Mouse (Mus musculus) forebrain, embryonic 12.5 days (tissue): Measurements from ENCODE around the gene Gm7075. TPM values are rescaled to one million over a fixed set of nuclear protein-coding genes. Genes with fewer than 3 reads are reported as not detected.
"Not testable (repeated sequence)": the region's sequence is repeated elsewhere in the genome, so short reads cannot be mapped to it uniquely, and the experiment has no call there.

Experiments used
- ATAC-seq: fragments of 200-750 bp; cut with Nextera tagmentation; 2 replicates; pipeline ENCODE4 v1.8.0; 2017; ENCODE audit warnings: moderate TSS enrichment; ENCODE audit not compliant: low FRiP score
- H3K27ac ChIP-seq: fragments of 300-500 bp; sonication (generic); 2 replicates; pipeline ENCODE4 v1.5.1; 2016; ENCODE audit warnings: mild to moderate bottlenecking
- H3K27me3 ChIP-seq: fragments of 300-500 bp; sonication (generic); 2 replicates; pipeline ENCODE4 v1.6.1; 2016; ENCODE audit warnings: mild to moderate bottlenecking
- H3K36me3 ChIP-seq: fragments of 300-500 bp; sonication (generic); replicated peaks from 2 replicates; pipeline ENCODE4 v1.6.1; 2016; ENCODE audit warnings: mild to moderate bottlenecking
- H3K4me1 ChIP-seq: fragments of 300-500 bp; sonication (generic); 2 replicates; pipeline ENCODE4 v1.6.1; 2016
- H3K4me2 ChIP-seq: fragments of 300-500 bp; sonication (generic); 2 replicates; pipeline ENCODE4 v1.6.1; 2016; ENCODE audit warnings: mild to moderate bottlenecking, moderate library complexity
- H3K4me3 ChIP-seq: fragments of 300-500 bp; sonication (generic); replicated peaks from 2 replicates; pipeline ENCODE4 v1.5.1; 2016; ENCODE audit warnings: mild to moderate bottlenecking
- H3K9ac ChIP-seq: fragments of 300-500 bp; sonication (generic); 2 replicates; pipeline ENCODE4 v1.6.1; 2016; ENCODE audit warnings: mild to moderate bottlenecking
- H3K9me3 ChIP-seq: fragments of 300-500 bp; sonication (generic); 2 replicates; pipeline ENCODE4 v1.6.1; 2016
- WGBS: fragments of 180-500 bp; shearing (Covaris S2); methylation state at CpG from one replicate; pipeline ENCODE4 v1.1.7; 2016; 5-methylcytosine and 5-hydroxymethylcytosine counted together
- polyA plus RNA-seq: library from polyadenylated mRNA; unstranded; fragments of >200 nt; fragmentation: Nextera tagmentation; extraction: Ambion mirVana; gene quantifications from 2 replicates; pipeline ENCODE4 v1.2.1, GENCODE M21; 2016

Gm7075 gene
- not detected in 2 replicates for polyA plus RNA-seq

GRCm38 (mm10) chr10:63421739-63422735 lies at the start of gene Gm7075:
TSS of gene Gm7075 (minus strand) at chr10:63421789.
- no peak within 1 kb of the TSS for H3K27ac ChIP-seq
- H3K4me2 ChIP-seq, result no peak within 1 kb of the TSS
- no peaks in the 10 kb centered on the region for H3K27me3 ChIP-seq
- no peaks in the 10 kb centered on the region for H3K4me1 ChIP-seq
- WGBS, result 88% methylated on average over 18 of the region's 18 CpGs
- no peak within 1 kb of the TSS for H3K4me3 ChIP-seq
- H3K9ac ChIP-seq, result no peak within 1 kb of the TSS
- ATAC-seq, result no peak
- H3K9me3 ChIP-seq, result no peaks in the 10 kb centered on the region
- H3K36me3 ChIP-seq, result no peaks in the 10 kb centered on the region

- Histone ChIP-seq H3K36me3 (no peaks in the 10 kb centered on the region), H3K27ac (no peak overlapping the region), H3K9me3 (no peaks in the 10 kb centered on the region), H3K4me3 (no peak overlapping the region), H3K27me3 (peaks cover 5% of the 10 kb centered on the region; the same call in 1 of the 2 replicates), H3K4me2 (no peak overlapping the region), H3K9ac (no peak overlapping the region), H3K4me1 (peaks cover 7% of the 10 kb centered on the region)
- 74% methylated on average over 5 of the region's 5 CpGs for WGBS
- ATAC-seq, result no peak
Observed at GRCm38 (mm10) chr10:63460935-63461334, 39.3 kb upstream of the Gm7075 start.

DNA sequence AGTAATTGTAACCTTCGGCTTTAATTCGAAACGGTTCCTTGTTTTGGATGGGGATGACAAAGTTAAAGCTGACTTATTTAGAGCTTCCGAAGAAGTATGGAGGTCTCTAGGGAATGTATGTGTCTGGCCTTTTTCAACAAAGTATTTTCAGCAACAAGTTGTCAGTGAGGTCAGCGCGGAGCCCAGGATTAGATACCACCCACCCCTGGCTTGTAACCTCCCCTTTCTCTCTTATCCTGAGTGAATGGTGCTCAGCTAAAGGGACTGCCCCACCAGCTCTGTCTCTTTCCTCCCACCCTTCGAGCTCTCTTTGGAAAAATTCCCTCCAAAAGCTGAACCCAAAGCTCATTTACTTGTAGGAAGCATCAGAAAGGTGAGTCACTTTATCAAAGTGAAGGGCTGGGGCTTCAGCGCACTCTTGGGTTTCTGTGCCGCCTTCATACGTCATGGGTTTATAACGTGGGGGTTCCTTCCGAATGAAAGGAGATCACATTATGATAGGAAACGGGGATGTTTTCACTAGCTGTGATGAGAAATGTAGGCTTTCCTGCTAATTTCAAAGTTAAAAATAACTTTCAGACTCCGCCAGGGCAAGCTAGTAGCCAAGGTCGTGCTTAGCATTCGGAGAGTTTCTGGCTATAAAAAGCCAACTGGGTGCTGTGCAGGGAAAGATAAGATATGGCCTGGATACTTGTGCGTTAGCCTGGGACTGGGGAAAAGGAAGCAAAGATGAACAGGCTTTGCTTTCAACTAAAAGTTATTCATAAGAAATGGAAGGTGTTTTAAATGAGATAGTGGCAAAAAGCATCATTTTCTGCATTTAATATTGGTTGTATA lies 35.9 kb upstream of the Gm7075 start:
- H3K9me3 ChIP-seq, result no peaks in the 10 kb centered on the region
- no peak overlapping the region for H3K9ac ChIP-seq
- H3K4me1 ChIP-seq, result peaks cover 15% of the 10 kb centered on the region
- H3K36me3 ChIP-seq, result no peaks in the 10 kb centered on the region
- WGBS, result 89% methylated on average over 17 of the region's 17 CpGs
- peaks cover 5% of the 10 kb centered on the region; the same call in 1 of the 2 replicates for H3K27me3 ChIP-seq
- ATAC-seq, result no peak
- H3K4me3 ChIP-seq, result no peak overlapping the region
- H3K4me2 ChIP-seq, result no peak overlapping the region
- H3K27ac ChIP-seq, result no peak overlapping the region

DNA sequence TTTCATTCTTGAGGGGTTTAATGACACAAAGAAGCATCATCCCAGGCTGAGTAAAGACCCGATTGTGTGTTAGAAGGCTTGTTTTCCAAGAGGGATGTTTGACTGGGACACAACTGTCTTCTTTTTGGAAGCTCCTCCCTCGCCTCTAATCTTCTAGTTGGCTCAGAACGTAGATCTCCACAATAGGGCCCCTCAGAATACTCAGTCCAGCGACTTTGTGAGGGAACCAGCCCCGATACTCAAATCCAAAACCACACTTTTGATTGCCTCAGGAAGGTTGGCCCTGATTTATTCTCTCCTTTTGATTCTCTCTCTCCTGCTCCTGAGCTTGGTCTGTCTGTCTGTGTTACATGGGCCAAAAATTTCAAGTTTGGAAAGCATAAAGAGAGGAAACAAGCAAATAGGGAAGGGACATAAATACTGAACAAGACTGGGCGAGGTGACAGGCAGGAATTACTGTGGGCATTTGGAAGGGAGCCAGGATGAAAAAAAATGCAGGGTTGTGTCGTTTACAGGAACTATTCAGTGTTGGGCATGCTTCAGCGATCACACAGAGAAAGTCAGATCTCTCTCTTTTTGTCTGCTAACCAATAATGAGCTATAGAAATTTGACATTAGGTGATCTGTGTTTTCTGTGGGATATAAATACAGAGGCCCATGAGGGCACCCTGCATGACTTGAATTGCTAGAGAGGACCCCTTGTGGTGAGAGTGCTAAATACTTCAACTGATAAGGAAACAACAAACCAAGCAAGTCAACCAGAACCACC lies 33.7 kb upstream of the Gm7075 start:
- WGBS, result 33% methylated on average over 8 of the region's 8 CpGs

DNA sequence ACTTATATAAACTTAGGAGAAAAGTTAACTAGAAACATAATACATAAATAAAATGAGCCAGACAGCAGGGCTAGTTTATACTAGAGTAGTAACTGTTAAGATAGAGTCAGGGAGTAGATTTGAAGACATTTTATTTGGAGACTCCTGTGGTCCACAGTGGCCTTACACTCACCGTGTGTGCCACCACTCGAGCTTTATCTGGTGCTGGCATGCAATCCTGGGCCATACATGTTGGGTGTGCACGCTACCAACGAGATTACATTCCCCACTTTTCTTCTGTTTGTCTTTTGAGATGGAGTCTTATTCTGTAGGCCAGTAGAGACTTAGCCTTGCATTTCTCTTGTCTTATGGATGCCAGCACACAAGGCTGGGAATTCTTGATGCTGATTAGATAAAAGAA lies 32.3 kb upstream of the Gm7075 start:
- Histone ChIP-seq H3K4me2 (no peak overlapping the region), H3K4me3 (no peak overlapping the region), H3K36me3 (no peaks in the 10 kb centered on the region), H3K9ac (no peak overlapping the region), H3K27me3 (peaks cover 5% of the 10 kb centered on the region; the same call in 1 of the 2 replicates), H3K4me1 (peaks cover 15% of the 10 kb centered on the region), H3K9me3 (no peaks in the 10 kb centered on the region), H3K27ac (no peak overlapping the region)
- ATAC-seq, result no peak
- WGBS, result 93% methylated on average over 4 of the region's 4 CpGs

More for the DNA sequence above, 33.7 kb upstream of the Gm7075 start:
- peak overlapping the region; percentile 46; the same call in 1 of the 2 replicates for H3K27ac ChIP-seq
- peaks cover 5% of the 10 kb centered on the region; the same call in 1 of the 2 replicates for H3K27me3 ChIP-seq
- no peaks in the 10 kb centered on the region for H3K9me3 ChIP-seq
- H3K9ac ChIP-seq, result no peak overlapping the region
- 0 out of 2 replicates have a peak overlapping the region, but pooled peaks have one; percentile 13 for H3K4me2 ChIP-seq
- H3K4me1 ChIP-seq, result peaks cover 15% of the 10 kb centered on the region
- H3K36me3 ChIP-seq, result no peaks in the 10 kb centered on the region
- H3K4me3 ChIP-seq, result no peak overlapping the region
- ATAC-seq, result peak; percentile 46; the same call in 1 of the 2 replicates

DNA sequence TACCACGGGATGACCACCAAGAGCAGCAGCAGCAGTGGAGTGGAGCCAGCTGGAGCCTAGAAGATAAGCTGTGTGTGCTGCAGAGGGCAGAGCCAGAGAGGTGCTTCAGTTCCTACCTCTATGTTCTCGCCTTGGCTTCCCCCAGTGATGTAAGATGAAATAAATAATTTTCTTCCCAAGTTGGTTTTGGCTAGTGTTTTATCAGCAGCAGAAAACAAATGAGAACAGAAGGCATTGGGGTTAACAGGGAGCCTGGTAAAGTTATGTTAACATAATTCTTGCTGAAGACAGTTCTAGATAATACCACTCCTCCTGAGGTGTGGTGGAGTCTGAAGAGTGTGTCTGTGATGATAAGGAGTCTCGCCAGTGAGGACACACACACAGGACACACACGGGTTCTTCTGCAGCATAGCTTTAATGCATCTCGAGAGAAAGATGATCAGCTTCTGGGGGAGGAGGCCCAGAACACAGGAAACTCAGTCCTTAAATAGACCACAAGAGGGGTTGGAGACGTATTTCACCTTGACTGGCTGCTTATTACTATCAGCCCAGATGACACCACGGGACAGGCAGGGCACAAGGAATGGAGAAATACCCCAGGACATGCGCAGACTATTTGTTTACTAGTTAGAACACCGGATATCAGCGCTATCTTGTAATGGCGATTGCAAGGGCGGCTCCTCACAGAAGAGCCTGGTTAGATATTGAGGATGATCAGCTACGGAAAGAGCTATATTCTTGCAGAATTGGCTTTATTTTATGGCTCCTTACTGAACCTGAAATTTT lies 23.2 kb upstream of the Gm7075 start:
- not testable (repeated sequence) for H3K27ac ChIP-seq, H3K9ac ChIP-seq, H3K9me3 ChIP-seq, H3K27me3 ChIP-seq, H3K4me3 ChIP-seq, H3K4me2 ChIP-seq, ATAC-seq, H3K4me1 ChIP-seq, H3K36me3 ChIP-seq
- 91% methylated on average over 13 of the region's 13 CpGs for WGBS

DNA sequence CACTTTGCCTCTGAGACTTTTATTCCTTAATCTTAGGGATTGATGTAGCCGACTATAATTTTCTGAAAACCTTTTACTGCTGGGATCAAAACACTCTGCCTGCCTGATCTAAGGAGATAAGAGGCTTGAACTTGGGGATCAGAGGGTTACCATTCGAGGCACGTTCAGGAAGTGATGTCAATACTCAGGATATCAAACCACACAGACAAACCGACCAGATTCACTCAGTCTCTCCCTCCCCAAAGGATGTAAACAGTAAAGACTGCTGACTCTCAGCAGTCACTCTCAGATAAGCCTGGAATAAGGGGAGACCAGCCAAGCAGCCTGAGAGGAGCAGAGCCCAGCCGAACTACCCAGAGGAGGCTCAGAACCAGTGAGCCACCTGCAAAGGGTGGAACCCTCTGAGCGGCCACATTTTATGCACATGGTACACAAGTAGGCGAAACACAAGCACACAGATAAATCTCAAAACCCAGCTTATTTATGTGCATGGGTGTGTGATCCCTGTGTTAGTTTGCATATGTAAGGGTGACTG lies 18.2 kb upstream of the Gm7075 start:
- Histone ChIP-seq H3K36me3 (no peaks in the 10 kb centered on the region), H3K4me1 (no peaks in the 10 kb centered on the region), H3K4me3 (no peak overlapping the region), H3K27ac (no peak overlapping the region), H3K9ac (no peak overlapping the region), H3K4me2 (no peak overlapping the region), H3K9me3 (no peaks in the 10 kb centered on the region), H3K27me3 (no peaks in the 10 kb centered on the region)
- WGBS, result 77% methylated on average over 7 of the region's 7 CpGs
- ATAC-seq, result no peak

- Histone ChIP-seq H3K27me3 (no peaks in the 10 kb centered on the region), H3K36me3 (no peaks in the 10 kb centered on the region), H3K9me3 (no peaks in the 10 kb centered on the region), H3K4me3 (no peak overlapping the region), H3K9ac (no peak overlapping the region), H3K27ac (no peak overlapping the region), H3K4me1 (no peaks in the 10 kb centered on the region), H3K4me2 (no peak overlapping the region)
- no peak for ATAC-seq
Observed at GRCm38 (mm10) chr10:63438736-63439262, 17.2 kb upstream of the Gm7075 start.

GRCm38 (mm10) chr10:63432887-63433286 lies 11.3 kb upstream of the Gm7075 start:
- H3K4me1 ChIP-seq, result no peaks in the 10 kb centered on the region; the same call in 1 of the 2 replicates
- 81% methylated on average over 2 of the region's 2 CpGs for WGBS
- no peak overlapping the region for H3K4me2 ChIP-seq
- H3K27ac ChIP-seq, result no peak overlapping the region
- no peaks in the 10 kb centered on the region for H3K27me3 ChIP-seq
- no peak overlapping the region for H3K9ac ChIP-seq
- ATAC-seq, result no peak
- H3K9me3 ChIP-seq, result no peaks in the 10 kb centered on the region
- no peak overlapping the region for H3K4me3 ChIP-seq
- no peaks in the 10 kb centered on the region for H3K36me3 ChIP-seq

DNA sequence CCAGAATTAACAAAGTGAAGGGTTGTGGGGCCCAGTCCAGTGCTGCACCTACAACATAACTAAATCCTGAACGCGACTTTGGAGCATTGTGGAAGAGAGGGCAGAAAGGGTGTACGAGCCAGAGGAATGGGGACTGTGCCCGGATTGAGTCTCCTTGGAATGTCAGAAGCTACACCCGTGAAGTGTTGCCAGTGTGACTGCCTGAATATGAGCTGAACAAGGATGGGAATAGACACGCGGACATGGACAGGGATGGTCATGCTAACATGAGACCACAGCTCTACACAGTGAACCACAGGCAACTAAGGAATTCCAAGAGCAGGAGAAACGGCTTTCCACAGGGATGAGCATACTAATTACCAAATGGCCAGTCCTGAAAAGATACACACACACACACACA lies 10.5 kb upstream of the Gm7075 start:
- Histone ChIP-seq H3K9me3 (no peaks in the 10 kb centered on the region), H3K27ac (no peak overlapping the region), H3K4me3 (no peak overlapping the region), H3K27me3 (no peaks in the 10 kb centered on the region), H3K9ac (no peak overlapping the region), H3K4me2 (no peak overlapping the region), H3K36me3 (no peaks in the 10 kb centered on the region), H3K4me1 (no peaks in the 10 kb centered on the region; the same call in 1 of the 2 replicates)
- WGBS, result 89% methylated on average over 8 of the region's 8 CpGs
- no peak for ATAC-seq
